Mouse (Mus musculus): ENCODE data around the gene Rbl2.

The Rbl2 gene

DNA sequence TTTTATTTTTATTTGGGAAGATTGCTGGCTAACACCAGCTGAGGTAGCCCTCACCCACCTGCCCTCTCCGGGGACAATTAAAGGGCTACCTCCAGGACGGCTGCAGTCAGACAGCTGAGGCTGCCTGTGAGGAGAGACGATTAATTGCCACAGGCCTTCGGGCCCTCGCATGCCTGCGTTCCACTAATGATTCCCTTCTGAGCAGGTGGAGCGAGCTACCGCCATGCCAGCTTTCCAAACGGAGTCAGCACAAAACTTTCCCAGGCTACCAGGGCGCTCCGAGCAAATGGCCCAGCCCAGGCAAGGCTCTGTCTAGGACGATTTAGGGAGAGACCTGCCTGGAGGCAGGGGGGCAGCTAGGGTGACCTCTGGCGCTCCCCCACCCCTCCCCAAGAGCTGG is 101.7 kb downstream of the Rbl2 start:
- DNase-seq = peak in 1 of 2 experiments; percentile 20
